Mouse (Mus musculus): Measurements from ENCODE around the gene Lrrc39.

The Lrrc39 gene

GRCm38 (mm10) chr3:116604570-116604969 lies 41.8 kb downstream of the Lrrc39 start:
- no peak for DNase-seq (ENCODE audit: low spot score)

- no peak for DNase-seq (ENCODE audit: low spot score)
These were observed 51.6 kb downstream of the Lrrc39 start, which contains the start of gene Trmt13 for GRCm38 (mm10) chr3:116614295-116614892. Gene Trmt13 (minus strand): TSS chr3:116614587.

GRCm38 (mm10) chr3:116615318-116616068 lies 52.7 kb downstream of the Lrrc39 start:
- no peak for DNase-seq (ENCODE audit: low spot score)

DNA sequence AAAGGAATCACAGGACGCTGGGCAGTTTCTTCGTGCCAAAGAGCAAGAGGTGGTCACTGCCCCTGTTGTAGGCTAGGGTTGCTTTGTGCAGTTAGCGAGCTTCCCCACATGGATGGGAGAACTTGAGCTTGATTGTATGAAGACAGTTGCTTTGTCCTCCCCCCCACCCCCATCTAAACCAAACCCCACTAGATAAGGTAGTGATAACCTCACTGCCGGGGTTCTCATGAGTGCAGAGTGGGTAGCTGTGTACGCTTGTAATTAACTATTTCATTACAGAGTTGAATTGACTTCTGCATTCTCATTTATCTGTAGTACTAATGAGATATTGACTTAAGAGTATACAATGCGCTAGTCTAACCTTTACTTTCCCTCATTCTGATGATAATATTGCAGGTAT lies 56.1 kb downstream of the Lrrc39 start:
- DNase-seq (ENCODE audit: low spot score), result no peak

- no peak for DNase-seq (ENCODE audit: low spot score)
These were observed 58.0 kb downstream of the Lrrc39 start for GRCm38 (mm10) chr3:116620636-116621370.

- DNase-seq (ENCODE audit: low spot score), result no peak
These were observed 59.9 kb downstream of the Lrrc39 start for GRCm38 (mm10) chr3:116622641-116623040.

DNA sequence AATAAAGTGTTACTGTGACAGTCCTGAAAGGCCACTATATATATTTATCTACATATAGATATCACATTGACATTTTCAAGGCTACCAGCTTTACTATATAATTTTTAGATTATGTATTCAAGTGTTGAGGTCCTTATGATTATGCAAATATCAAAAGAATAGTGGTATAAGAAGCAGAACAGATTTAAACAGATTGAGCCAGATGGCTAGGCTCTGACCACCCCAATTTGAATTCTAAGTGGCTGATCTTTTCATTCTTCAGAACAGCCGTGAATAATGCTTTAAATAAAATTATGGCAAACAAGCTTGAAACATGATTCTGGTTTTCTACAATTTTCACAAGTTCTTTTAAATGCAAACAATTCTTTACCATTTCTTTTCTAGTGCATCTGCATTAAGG lies 68.7 kb downstream of the Lrrc39 start:
- no peak for DNase-seq (ENCODE audit: low spot score)
